Mouse (Mus musculus): Measurements from ENCODE around the gene Slfnl1. TPM values are rescaled to one million over a fixed set of nuclear protein-coding genes. Genes with fewer than 3 reads are reported as not detected.

Slfnl1 gene
- polyA plus RNA-seq (2014; fragmentation: Nextera tagmentation; extraction: Ambion mirVana): not detected in 2 replicates

DNA sequence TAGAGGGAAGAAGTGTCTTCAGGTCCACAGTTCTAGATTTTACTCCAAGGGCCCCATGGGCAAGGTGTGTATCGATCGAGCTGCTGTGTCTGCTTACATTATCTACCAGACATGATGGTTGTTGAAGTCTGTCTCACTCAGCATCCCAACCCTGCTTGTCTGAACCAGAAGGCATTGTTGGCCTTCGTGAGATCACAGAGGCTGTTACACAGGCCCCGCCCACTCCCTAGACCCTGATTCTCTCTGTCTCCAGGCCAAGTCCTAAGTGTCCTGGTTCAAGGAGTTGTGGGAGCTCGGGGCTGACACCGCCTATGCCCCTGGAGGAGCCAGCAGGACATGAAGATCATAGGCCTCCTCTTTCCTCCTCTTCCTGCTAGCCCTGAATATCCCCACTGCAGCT lies at the start of gene Slfnl1:
Gene Slfnl1 (plus strand): TSS at position 246 of the 400 bp plus-strand sequence.
- ATAC-seq (ENCODE audit: insufficient read depth, low FRiP score, low TSS enrichment) (no peak), DNase-seq (ENCODE audit: low spot score) (no peak)
- Histone ChIP-seq H3K27ac (ENCODE audit: low read depth, low read length) (no peak within 1 kb of the TSS), H3K9me3 (ENCODE audit: control insufficient read depth, low read length) (no peaks in the 10 kb centered on the region), H3K4me3 (ENCODE audit: low read depth, low read length) (no peak within 1 kb of the TSS), H3K27me3 (ENCODE audit: control insufficient read depth, insufficient read depth, low read length) (no peaks in the 10 kb centered on the region), H3K36me3 (ENCODE audit: control insufficient read depth, insufficient read depth, low read length) (peaks cover 10% of the 10 kb centered on the region; the same call in 1 of the 2 replicates), H3K9ac (ENCODE audit: low read length) (no peak within 1 kb of the TSS), H3K4me2 (ENCODE audit: low read depth) (no peak within 1 kb of the TSS), H3K4me1 (ENCODE audit: control insufficient read depth, insufficient read depth, low read length) (no peaks in the 10 kb centered on the region)
- 94% methylated on average over 6 of the region's 6 CpGs for WGBS

DNA sequence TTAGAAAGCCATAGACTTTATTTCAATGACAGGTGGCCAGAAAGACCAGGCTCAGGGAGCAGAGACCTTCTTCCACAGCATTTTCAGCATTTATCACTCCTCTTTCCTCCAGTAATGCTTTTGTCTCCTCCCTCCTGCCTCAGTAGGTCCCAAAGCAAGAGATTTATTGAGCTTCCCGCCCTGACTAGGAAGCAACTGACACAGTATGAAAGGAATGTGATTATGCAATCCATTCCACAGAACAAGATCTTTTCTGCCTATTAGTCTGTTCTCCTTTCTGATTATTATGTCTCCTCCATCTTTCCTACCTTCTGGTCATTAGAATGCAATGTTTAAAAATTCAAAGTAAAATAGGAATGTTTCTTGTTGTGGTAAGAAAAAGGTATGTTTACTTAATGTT lies 44.3 kb upstream of the Slfnl1 start:
- H3K27ac ChIP-seq (ENCODE audit: low read depth, low read length): no peak overlapping the region
- 28% methylated on average over 1 of the region's 1 CpGs for WGBS
- 0 out of 2 replicates have a peak, but pooled peaks cover 2% of the 10 kb centered on the region for H3K4me1 ChIP-seq (ENCODE audit: control insufficient read depth, insufficient read depth, low read length)
- H3K27me3 ChIP-seq (ENCODE audit: control insufficient read depth, insufficient read depth, low read length): no peaks in the 10 kb centered on the region
- DNase-seq (ENCODE audit: low spot score): no peak
- H3K4me3 ChIP-seq (ENCODE audit: low read depth, low read length): no peak overlapping the region
- H3K9me3 ChIP-seq (ENCODE audit: control insufficient read depth, low read length): no peaks in the 10 kb centered on the region
- no peak overlapping the region for H3K9ac ChIP-seq (ENCODE audit: low read length)
- no peaks in the 10 kb centered on the region for H3K36me3 ChIP-seq (ENCODE audit: control insufficient read depth, insufficient read depth, low read length)
- no peak for ATAC-seq (ENCODE audit: insufficient read depth, low FRiP score, low TSS enrichment)
- no peak overlapping the region for H3K4me2 ChIP-seq (ENCODE audit: low read depth)

DNA sequence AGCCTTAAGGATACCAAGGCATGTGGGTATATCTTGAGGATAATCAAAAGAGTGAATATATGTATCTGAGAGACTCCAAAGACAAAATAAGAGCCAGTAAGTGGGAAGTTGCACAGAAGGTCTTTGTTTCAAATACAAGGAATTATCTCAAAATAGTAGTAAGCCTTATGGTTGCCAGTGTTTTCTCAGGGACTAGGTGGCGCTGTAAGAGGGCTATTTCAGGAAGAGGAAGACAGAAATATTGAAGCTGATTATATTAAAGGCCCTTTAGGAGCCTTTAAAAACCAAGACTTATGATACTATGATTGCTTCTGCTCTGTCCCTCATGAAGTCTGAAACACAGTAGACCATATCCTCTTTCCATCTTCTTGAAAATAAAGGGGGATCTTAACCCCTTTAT lies 25.1 kb upstream of the Slfnl1 start:
- ATAC-seq (ENCODE audit: insufficient read depth, low FRiP score, low TSS enrichment) (no peak), DNase-seq (ENCODE audit: low spot score) (no peak)
- H3K4me1 ChIP-seq (ENCODE audit: control insufficient read depth, insufficient read depth, low read length): no peaks in the 10 kb centered on the region
- H3K4me3 ChIP-seq (ENCODE audit: low read depth, low read length): no peak overlapping the region
- no peaks in the 10 kb centered on the region for H3K9me3 ChIP-seq (ENCODE audit: control insufficient read depth, low read length)
- H3K36me3 ChIP-seq (ENCODE audit: control insufficient read depth, insufficient read depth, low read length): peaks cover 6% of the 10 kb centered on the region; the same call in 1 of the 2 replicates
- H3K27me3 ChIP-seq (ENCODE audit: control insufficient read depth, insufficient read depth, low read length): no peaks in the 10 kb centered on the region
- WGBS: 90% methylated on average over 1 of the region's 1 CpGs
- no peak overlapping the region for H3K27ac ChIP-seq (ENCODE audit: low read depth, low read length)
- no peak overlapping the region for H3K4me2 ChIP-seq (ENCODE audit: low read depth)
- no peak overlapping the region for H3K9ac ChIP-seq (ENCODE audit: low read length)

DNA sequence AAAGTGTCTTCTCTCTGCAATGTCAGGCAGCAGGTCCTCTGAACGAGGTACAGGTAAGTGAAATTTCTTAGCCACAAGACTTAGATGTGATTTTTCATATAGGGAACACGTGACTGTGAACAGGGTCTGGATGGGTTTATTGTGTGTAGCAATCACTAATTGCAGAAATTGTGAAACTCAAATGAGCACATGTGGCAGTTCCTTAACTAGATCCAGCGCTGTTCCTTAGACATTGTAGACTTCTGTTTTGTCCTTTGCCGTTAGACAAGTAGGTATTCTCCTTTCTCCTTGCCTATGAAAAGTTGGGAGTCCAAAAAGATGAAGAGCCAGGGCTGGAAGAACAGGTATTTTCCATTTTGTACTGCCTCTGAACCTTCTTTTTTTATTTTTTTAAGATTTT lies 20.8 kb upstream of the Slfnl1 start:
- ATAC-seq (ENCODE audit: insufficient read depth, low FRiP score, low TSS enrichment) (no peak), DNase-seq (ENCODE audit: low spot score) (no peak)
- Histone ChIP-seq H3K4me1 (ENCODE audit: control insufficient read depth, insufficient read depth, low read length) (no peaks in the 10 kb centered on the region), H3K9me3 (ENCODE audit: control insufficient read depth, low read length) (no peaks in the 10 kb centered on the region), H3K9ac (ENCODE audit: low read length) (no peak overlapping the region), H3K27ac (ENCODE audit: low read depth, low read length) (no peak overlapping the region), H3K4me2 (ENCODE audit: low read depth) (no peak overlapping the region), H3K27me3 (ENCODE audit: control insufficient read depth, insufficient read depth, low read length) (no peaks in the 10 kb centered on the region), H3K4me3 (ENCODE audit: low read depth, low read length) (no peak overlapping the region), H3K36me3 (ENCODE audit: control insufficient read depth, insufficient read depth, low read length) (peaks cover 6% of the 10 kb centered on the region; the same call in 1 of the 2 replicates)
- WGBS: 93% methylated on average over 4 of the region's 4 CpGs

DNA sequence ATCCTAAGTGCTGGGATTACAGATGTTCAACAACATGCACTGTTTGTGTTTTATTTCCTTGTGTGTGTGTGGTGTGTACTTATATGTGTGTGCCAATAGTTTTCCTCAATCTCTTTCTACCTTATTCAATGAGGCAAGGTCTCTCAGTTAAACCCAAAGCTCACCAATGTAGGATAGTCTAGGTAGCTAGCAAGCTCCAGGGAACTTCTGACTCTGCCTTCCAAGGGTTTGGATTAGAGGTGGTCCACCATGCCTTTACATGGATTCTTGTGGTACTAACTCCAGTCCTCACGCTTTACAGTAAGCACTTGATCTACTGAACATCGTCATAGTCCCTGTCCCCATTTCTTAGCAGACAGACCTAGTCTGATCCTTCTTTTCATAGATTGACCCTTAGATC lies 17.7 kb upstream of the Slfnl1 start:
- Histone ChIP-seq H3K4me3 (ENCODE audit: low read depth, low read length) (no peak overlapping the region), H3K27ac (ENCODE audit: low read depth, low read length) (no peak overlapping the region), H3K4me1 (ENCODE audit: control insufficient read depth, insufficient read depth, low read length) (no peaks in the 10 kb centered on the region), H3K9me3 (ENCODE audit: control insufficient read depth, low read length) (no peaks in the 10 kb centered on the region), H3K36me3 (ENCODE audit: control insufficient read depth, insufficient read depth, low read length) (peaks cover 9% of the 10 kb centered on the region), H3K9ac (ENCODE audit: low read length) (no peak overlapping the region), H3K27me3 (ENCODE audit: control insufficient read depth, insufficient read depth, low read length) (no peaks in the 10 kb centered on the region), H3K4me2 (ENCODE audit: low read depth) (no peak overlapping the region)
- no peak for ATAC-seq (ENCODE audit: insufficient read depth, low FRiP score, low TSS enrichment)
- 95% methylated on average over 2 of the region's 2 CpGs for WGBS
- DNase-seq (ENCODE audit: low spot score): no peak

DNA sequence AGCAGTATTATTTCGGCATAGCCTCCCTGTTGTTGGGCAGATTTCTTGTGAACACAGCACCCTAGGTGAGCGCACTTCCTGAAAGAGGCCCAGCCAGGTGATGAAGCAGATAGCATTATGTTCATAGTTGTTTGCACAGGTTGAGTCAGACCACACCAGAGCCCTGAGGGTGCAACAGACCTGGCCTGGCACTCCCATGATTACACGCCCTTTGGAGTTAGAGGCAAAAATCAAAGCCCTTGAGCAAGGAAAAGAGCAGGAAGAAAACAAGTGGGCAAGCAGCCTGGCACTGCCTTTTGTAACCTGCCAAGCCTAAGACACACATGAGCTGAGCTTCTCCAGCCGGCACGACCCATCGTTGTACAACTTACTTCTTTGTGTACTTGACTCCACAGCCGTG lies 15.5 kb upstream of the Slfnl1 start:
- Histone ChIP-seq H3K4me2 (ENCODE audit: low read depth) (no peak overlapping the region), H3K27ac (ENCODE audit: low read depth, low read length) (no peak overlapping the region), H3K36me3 (ENCODE audit: control insufficient read depth, insufficient read depth, low read length) (peaks cover 7% of the 10 kb centered on the region), H3K27me3 (ENCODE audit: control insufficient read depth, insufficient read depth, low read length) (no peaks in the 10 kb centered on the region), H3K4me1 (ENCODE audit: control insufficient read depth, insufficient read depth, low read length) (no peaks in the 10 kb centered on the region), H3K9me3 (ENCODE audit: control insufficient read depth, low read length) (no peaks in the 10 kb centered on the region), H3K4me3 (ENCODE audit: low read depth, low read length) (no peak overlapping the region), H3K9ac (ENCODE audit: low read length) (no peak overlapping the region)
- DNase-seq (ENCODE audit: low spot score) (no peak), ATAC-seq (ENCODE audit: insufficient read depth, low FRiP score, low TSS enrichment) (no peak)
- WGBS: 90% methylated on average over 7 of the region's 7 CpGs

DNA sequence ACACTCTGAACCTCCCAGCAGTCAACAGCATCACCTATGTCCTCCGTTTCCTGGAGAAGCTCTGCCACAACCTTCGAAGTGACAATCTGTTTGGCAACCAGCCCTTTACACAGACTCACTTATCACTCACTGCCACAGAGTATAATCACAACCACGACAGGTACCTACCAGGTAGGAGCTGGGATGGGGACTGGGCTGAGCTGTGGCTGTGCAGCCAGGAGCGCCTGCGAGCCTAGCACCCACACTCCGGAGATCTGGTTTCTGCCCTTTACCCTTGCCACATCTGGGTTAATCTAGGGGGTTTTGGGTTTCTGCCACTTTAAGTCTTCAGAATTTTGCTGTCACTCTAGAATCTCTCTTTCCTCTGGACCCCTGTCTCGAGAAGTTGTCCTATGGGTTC lies 15.1 kb upstream of the Slfnl1 start:
- WGBS: 92% methylated on average over 7 of the region's 7 CpGs
- no peak overlapping the region for H3K9ac ChIP-seq (ENCODE audit: low read length)
- DNase-seq (ENCODE audit: low spot score) (no peak), ATAC-seq (ENCODE audit: insufficient read depth, low FRiP score, low TSS enrichment) (no peak)
- no peak overlapping the region for H3K4me2 ChIP-seq (ENCODE audit: low read depth)
- H3K36me3 ChIP-seq (ENCODE audit: control insufficient read depth, insufficient read depth, low read length): peaks cover 7% of the 10 kb centered on the region
- H3K27ac ChIP-seq (ENCODE audit: low read depth, low read length): no peak overlapping the region
- H3K27me3 ChIP-seq (ENCODE audit: control insufficient read depth, insufficient read depth, low read length): no peaks in the 10 kb centered on the region
- no peaks in the 10 kb centered on the region for H3K4me1 ChIP-seq (ENCODE audit: control insufficient read depth, insufficient read depth, low read length)
- no peak overlapping the region for H3K4me3 ChIP-seq (ENCODE audit: low read depth, low read length)
- no peaks in the 10 kb centered on the region for H3K9me3 ChIP-seq (ENCODE audit: control insufficient read depth, low read length)

DNA sequence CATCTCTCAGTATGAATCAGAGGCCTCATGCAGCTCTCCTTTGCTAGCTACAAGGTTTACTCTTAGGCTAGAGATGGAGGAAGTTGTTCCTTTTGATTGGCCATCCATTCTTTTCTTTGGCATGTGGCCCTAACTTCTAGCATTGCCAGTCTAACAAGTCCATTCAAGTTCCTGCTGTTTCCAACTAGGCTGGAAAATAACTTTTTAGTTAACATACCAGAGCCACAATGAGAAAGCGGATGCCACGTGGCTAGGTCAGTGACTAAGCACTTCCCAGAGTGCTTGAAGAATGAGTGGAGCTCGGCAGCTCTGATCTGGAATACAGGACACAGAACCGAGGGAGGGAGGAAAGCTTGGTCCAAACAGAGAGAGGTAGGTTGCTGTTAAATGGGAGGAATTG lies 14.7 kb upstream of the Slfnl1 start:
- no peaks in the 10 kb centered on the region for H3K4me1 ChIP-seq (ENCODE audit: control insufficient read depth, insufficient read depth, low read length)
- DNase-seq (ENCODE audit: low spot score) (no peak), ATAC-seq (ENCODE audit: insufficient read depth, low FRiP score, low TSS enrichment) (no peak)
- H3K36me3 ChIP-seq (ENCODE audit: control insufficient read depth, insufficient read depth, low read length): peaks cover 7% of the 10 kb centered on the region
- no peak overlapping the region for H3K9ac ChIP-seq (ENCODE audit: low read length)
- H3K9me3 ChIP-seq (ENCODE audit: control insufficient read depth, low read length): no peaks in the 10 kb centered on the region
- WGBS: 92% methylated on average over 4 of the region's 4 CpGs
- H3K27me3 ChIP-seq (ENCODE audit: control insufficient read depth, insufficient read depth, low read length): no peaks in the 10 kb centered on the region
- H3K4me2 ChIP-seq (ENCODE audit: low read depth): no peak overlapping the region
- no peak overlapping the region for H3K27ac ChIP-seq (ENCODE audit: low read depth, low read length)
- H3K4me3 ChIP-seq (ENCODE audit: low read depth, low read length): no peak overlapping the region

DNA sequence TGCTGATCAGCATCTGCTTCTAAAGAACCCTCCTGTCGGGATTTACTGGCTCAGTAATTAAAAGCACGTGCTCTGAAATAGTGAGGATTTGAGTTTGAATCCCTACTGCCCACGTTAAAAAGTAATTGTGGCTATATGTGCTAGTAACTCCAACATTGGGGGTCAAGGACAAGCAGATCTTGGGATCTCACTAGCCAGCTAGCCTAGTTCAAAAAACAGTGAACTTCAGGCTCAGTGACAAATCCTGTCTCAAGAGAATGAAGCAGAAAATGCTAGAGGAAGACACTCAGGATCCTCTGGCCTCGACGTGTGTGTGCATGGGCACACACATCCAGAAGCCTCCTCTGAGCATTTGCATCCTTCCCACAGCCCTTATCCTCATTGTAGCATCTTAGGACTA lies 10.3 kb upstream of the Slfnl1 start:
- no peak overlapping the region for H3K27ac ChIP-seq (ENCODE audit: low read depth, low read length)
- H3K36me3 ChIP-seq (ENCODE audit: control insufficient read depth, insufficient read depth, low read length): peaks cover 13% of the 10 kb centered on the region
- 77% methylated on average over 5 of the region's 5 CpGs for WGBS
- H3K27me3 ChIP-seq (ENCODE audit: control insufficient read depth, insufficient read depth, low read length): no peaks in the 10 kb centered on the region
- H3K4me3 ChIP-seq (ENCODE audit: low read depth, low read length): no peak overlapping the region
- ATAC-seq (ENCODE audit: insufficient read depth, low FRiP score, low TSS enrichment): no peak
- no peaks in the 10 kb centered on the region for H3K4me1 ChIP-seq (ENCODE audit: control insufficient read depth, insufficient read depth, low read length)
- H3K4me2 ChIP-seq (ENCODE audit: low read depth): no peak overlapping the region
- no peaks in the 10 kb centered on the region for H3K9me3 ChIP-seq (ENCODE audit: control insufficient read depth, low read length)
- DNase-seq (ENCODE audit: low spot score): no peak
- no peak overlapping the region for H3K9ac ChIP-seq (ENCODE audit: low read length)
